Mouse (Mus musculus) hindbrain, embryonic 16.5 days (tissue): ENCODE data around the gene Ninl. TPM values are rescaled to one million over a fixed set of nuclear protein-coding genes. Genes with fewer than 3 reads are reported as not detected.

Experiments
- ATAC-seq: fragments of 200-750 bp; cut with Nextera tagmentation; 2 replicates; pipeline ENCODE4 v1.8.0; 2017; ENCODE audit warnings: moderate TSS enrichment, moderate library complexity
- H3K27ac ChIP-seq: fragments of 300-500 bp; sonication (generic); 2 replicates; pipeline ENCODE4 v1.5.1; 2014; ENCODE audit warnings: low read depth, mild to moderate bottlenecking, control low read depth, low read length, moderate library complexity
- H3K27me3 ChIP-seq: fragments of 300-500 bp; sonication (generic); replicated peaks from 2 replicates; pipeline ENCODE4 v1.6.1; 2014; ENCODE audit warnings: low read length; ENCODE audit not compliant: control insufficient read depth, insufficient read depth
- H3K36me3 ChIP-seq: fragments of 300-500 bp; sonication (generic); 2 replicates; pipeline ENCODE4 v1.6.1; 2014; ENCODE audit warnings: mild to moderate bottlenecking, low read length, moderate library complexity, mixed read lengths; ENCODE audit not compliant: control insufficient read depth, insufficient read depth
- H3K4me1 ChIP-seq: fragments of 300-500 bp; sonication (generic); 2 replicates; pipeline ENCODE4 v1.6.1; 2014; ENCODE audit warnings: low read depth, low read length; ENCODE audit not compliant: control insufficient read depth, insufficient read depth
- H3K4me2 ChIP-seq: fragments of 300-500 bp; sonication (generic); 2 replicates; pipeline ENCODE4 v1.6.1; 2014; ENCODE audit warnings: mild to moderate bottlenecking, low read length, control low read depth, moderate library complexity
- H3K4me3 ChIP-seq: fragments of 300-500 bp; sonication (generic); 2 replicates; pipeline ENCODE4 v1.5.1; 2014; ENCODE audit warnings: mild to moderate bottlenecking, low read length, control low read depth, moderate library complexity
- H3K9ac ChIP-seq: fragments of 300-500 bp; sonication (generic); 2 replicates; pipeline ENCODE4 v1.6.1; 2014; ENCODE audit warnings: low read depth, mild to moderate bottlenecking, control low read depth, low read length, moderate library complexity
- H3K9me3 ChIP-seq: fragments of 300-500 bp; sonication (generic); 2 replicates; pipeline ENCODE4 v1.6.1; 2014; ENCODE audit warnings: mild to moderate bottlenecking, low read length, moderate library complexity; ENCODE audit not compliant: control insufficient read depth
- WGBS: fragments of 180-500 bp; shearing (Covaris S2); extraction: QIAGEN DNeasy Blood & Tissue Kit; methylation state at CpG from one replicate; pipeline ENCODE4 v1.1.7; 2014; 5-methylcytosine and 5-hydroxymethylcytosine counted together
- polyA plus RNA-seq: library from polyadenylated mRNA; unstranded; fragments of >200 nt; fragmentation: Nextera tagmentation; extraction: Ambion mirVana; gene quantifications from 2 replicates; pipeline ENCODE4 v1.2.1, GENCODE M21; 2015

The Ninl gene
- polyA plus RNA-seq, result 3.6 and 4.6 TPM in 2 replicates

GRCm38 (mm10) chr2:151039232-151039695 lies at the start of gene Ninl, which contains the start of gene Nanp:
Ninl (minus strand) TSS chr2:151039382.
Nanp (minus strand) TSS chr2:151039398.
- H3K4me2 ChIP-seq, result peak within 1 kb of the TSS; percentile 90
- peak; percentile 98 for ATAC-seq
- H3K9me3 ChIP-seq, result no peaks in the 10 kb centered on the region
- H3K9ac ChIP-seq, result peak within 1 kb of the TSS; percentile 96
- H3K36me3 ChIP-seq, result no peaks in the 10 kb centered on the region
- WGBS, result 2% methylated on average over 28 of the region's 34 CpGs
- peak within 1 kb of the TSS; percentile 82 for H3K27ac ChIP-seq
- peaks cover 15% of the 10 kb centered on the region for H3K4me1 ChIP-seq
- H3K27me3 ChIP-seq, result no peaks in the 10 kb centered on the region; the same call in 1 of the 2 replicates
- H3K4me3 ChIP-seq, result peak within 1 kb of the TSS; percentile 97

GRCm38 (mm10) chr2:151056637-151057036 lies 17.5 kb upstream of the Ninl start:
- no peaks in the 10 kb centered on the region for H3K27me3 ChIP-seq
- H3K9me3 ChIP-seq, result 0 out of 2 replicates have a peak, but pooled peaks cover 2% of the 10 kb centered on the region
- ATAC-seq, result no peak
- no peak overlapping the region for H3K9ac ChIP-seq
- H3K4me3 ChIP-seq, result no peak overlapping the region
- no peak overlapping the region for H3K27ac ChIP-seq
- no peak overlapping the region for H3K4me2 ChIP-seq
- no peaks in the 10 kb centered on the region for H3K36me3 ChIP-seq
- WGBS, result 91% methylated on average over 1 of the region's 1 CpGs
- no peaks in the 10 kb centered on the region for H3K4me1 ChIP-seq

DNA sequence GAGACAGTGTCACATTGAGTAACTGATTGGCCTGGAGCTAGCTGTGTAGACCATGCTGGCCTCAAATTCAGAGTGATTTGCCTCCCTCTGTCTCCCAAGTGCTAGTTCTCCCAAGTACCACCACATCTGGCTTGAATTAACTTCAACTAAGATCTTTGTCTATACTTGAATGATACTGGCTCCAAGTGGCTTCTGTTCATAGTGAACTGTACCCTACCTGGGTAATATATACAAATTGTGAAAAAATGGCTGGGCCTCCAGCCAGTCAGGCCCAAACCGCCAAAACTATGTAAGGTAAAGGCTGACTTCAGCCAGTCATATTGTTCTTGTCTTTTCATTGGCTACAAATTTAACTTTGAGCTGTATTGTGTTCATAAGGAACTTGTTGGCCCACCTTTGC lies 1.2 kb upstream of the Ninl start:
- no peak overlapping the region for H3K4me2 ChIP-seq
- H3K9me3 ChIP-seq, result no peaks in the 10 kb centered on the region
- no peak overlapping the region for H3K4me3 ChIP-seq
- no peak overlapping the region for H3K27ac ChIP-seq
- 72% methylated on average over 1 of the region's 1 CpGs for WGBS
- H3K27me3 ChIP-seq, result no peaks in the 10 kb centered on the region; the same call in 1 of the 2 replicates
- H3K36me3 ChIP-seq, result no peaks in the 10 kb centered on the region
- peaks cover 15% of the 10 kb centered on the region for H3K4me1 ChIP-seq
- H3K9ac ChIP-seq, result no peak overlapping the region
- ATAC-seq, result no peak

- H3K4me3 ChIP-seq, result peak overlapping the region; percentile 97
- H3K27me3 ChIP-seq, result no peaks in the 10 kb centered on the region; the same call in 1 of the 2 replicates
- H3K9me3 ChIP-seq, result no peaks in the 10 kb centered on the region
- ATAC-seq, result peak; percentile 57
- peak overlapping the region; percentile 80 for H3K27ac ChIP-seq
- peaks cover 15% of the 10 kb centered on the region for H3K4me1 ChIP-seq
- no peaks in the 10 kb centered on the region for H3K36me3 ChIP-seq
- peak overlapping the region; percentile 90 for H3K4me2 ChIP-seq
- peak overlapping the region; percentile 96 for H3K9ac ChIP-seq
- WGBS, result 51% methylated on average over 8 of the region's 8 CpGs
Measured at GRCm38 (mm10) chr2:151039726-151040125, 544 bp upstream of the Ninl start.

DNA sequence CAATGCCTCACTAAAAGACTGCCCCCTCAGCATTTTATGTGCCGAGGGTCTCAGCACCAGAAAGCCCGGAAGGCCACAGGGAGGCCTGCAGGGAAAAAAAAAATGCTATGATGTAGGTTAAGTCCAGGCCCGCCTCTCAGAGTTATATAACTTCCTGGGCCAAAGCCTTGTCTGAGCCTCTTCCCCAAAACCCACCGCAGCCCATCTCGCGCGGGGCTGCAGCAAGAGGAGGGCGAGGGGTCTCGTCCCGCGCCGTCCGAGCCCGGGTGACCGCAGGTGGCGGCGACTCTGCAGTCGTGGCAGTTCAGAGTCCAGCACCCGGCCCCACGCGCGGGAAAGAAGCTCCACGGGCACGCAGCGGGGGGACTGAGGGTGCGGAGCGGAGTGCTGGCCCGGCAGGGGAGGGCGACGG lies 365 bp downstream of the Ninl start:
- Histone ChIP-seq H3K9ac (peak overlapping the region; percentile 96), H3K9me3 (no peaks in the 10 kb centered on the region), H3K27ac (peak overlapping the region; percentile 82), H3K4me3 (peak overlapping the region; percentile 97), H3K36me3 (no peaks in the 10 kb centered on the region), H3K4me2 (peak overlapping the region; percentile 90), H3K27me3 (no peaks in the 10 kb centered on the region; the same call in 1 of the 2 replicates), H3K4me1 (peaks cover 15% of the 10 kb centered on the region)
- no peak; the same call in 1 of the 2 replicates for ATAC-seq
- WGBS, result 0% methylated on average over 30 of the region's 30 CpGs

DNA sequence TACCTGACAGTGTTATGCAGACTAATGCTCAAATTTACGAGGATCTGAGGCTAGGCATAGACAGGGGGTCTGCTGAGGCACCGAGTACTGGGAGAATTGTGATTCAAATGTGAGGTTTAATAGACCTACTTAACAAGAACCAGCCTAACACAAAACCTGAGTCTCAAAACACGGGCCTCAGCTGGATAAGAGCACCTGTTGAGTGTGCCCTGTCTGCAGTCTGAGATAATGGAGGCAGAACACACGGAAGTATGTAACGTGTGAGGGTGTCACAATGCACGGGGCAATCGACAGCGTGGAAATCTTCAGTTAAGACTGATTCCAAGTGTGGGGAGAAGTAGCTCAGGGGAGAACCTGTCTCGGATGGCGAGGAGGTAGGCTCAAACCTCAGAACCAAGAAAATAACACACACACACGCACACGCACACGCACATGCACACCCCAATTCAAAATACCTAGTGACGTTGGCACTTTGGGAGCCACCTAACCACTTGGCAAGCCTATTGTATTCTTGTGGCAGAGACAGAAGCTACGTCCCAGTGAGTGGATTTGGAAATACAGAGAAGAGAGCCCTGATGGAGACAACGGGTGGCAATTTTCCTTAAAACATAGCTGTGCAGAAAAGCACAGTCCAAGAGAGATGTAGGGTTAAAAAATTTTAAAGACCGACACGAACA lies 1.2 kb downstream of the Ninl start:
- H3K27ac ChIP-seq, result no peak overlapping the region
- no peaks in the 10 kb centered on the region; the same call in 1 of the 2 replicates for H3K27me3 ChIP-seq
- H3K4me2 ChIP-seq, result peak overlapping the region; percentile 90
- 61% methylated on average over 18 of the region's 18 CpGs for WGBS
- H3K9ac ChIP-seq, result peak overlapping the region; percentile 96
- H3K36me3 ChIP-seq, result no peaks in the 10 kb centered on the region
- peak overlapping the region; percentile 97 for H3K4me3 ChIP-seq
- peaks cover 15% of the 10 kb centered on the region for H3K4me1 ChIP-seq
- no peak for ATAC-seq
- no peaks in the 10 kb centered on the region for H3K9me3 ChIP-seq

GRCm38 (mm10) chr2:151037292-151037691 lies 1.9 kb downstream of the Ninl start:
- H3K27me3 ChIP-seq, result no peaks in the 10 kb centered on the region
- H3K4me1 ChIP-seq, result peaks cover 15% of the 10 kb centered on the region
- H3K9ac ChIP-seq, result no peak overlapping the region
- H3K9me3 ChIP-seq, result no peaks in the 10 kb centered on the region
- H3K27ac ChIP-seq, result no peak overlapping the region
- 93% methylated on average over 1 of the region's 1 CpGs for WGBS
- no peak overlapping the region for H3K4me2 ChIP-seq
- no peaks in the 10 kb centered on the region for H3K36me3 ChIP-seq
- H3K4me3 ChIP-seq, result no peak overlapping the region
- no peak for ATAC-seq

DNA sequence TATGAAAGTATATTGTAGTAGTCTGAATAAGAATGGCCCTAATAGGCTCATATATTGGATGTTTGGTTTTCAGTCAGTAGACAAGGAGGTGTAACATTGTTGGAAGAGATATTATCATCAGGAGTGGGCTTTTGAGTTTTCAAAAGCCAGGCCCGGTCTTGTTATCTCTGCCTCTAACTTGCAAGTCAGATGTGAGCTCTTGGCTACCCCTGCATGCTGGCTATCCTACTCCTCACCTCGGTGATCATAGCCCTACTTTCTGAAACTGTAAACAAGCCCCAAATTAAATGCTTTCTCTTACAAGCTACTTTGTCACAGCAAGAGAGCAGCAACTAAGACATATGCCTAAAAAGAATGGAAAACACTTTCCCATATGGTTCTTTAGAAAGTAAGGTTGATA lies 2.5 kb downstream of the Ninl start:
- WGBS, result 90% methylated on average over 2 of the region's 2 CpGs
- no peak overlapping the region for H3K27ac ChIP-seq
- no peak overlapping the region for H3K4me3 ChIP-seq
- H3K36me3 ChIP-seq, result no peaks in the 10 kb centered on the region
- H3K27me3 ChIP-seq, result no peaks in the 10 kb centered on the region
- H3K9ac ChIP-seq, result no peak overlapping the region
- H3K4me2 ChIP-seq, result no peak overlapping the region
- H3K9me3 ChIP-seq, result no peaks in the 10 kb centered on the region
- peaks cover 15% of the 10 kb centered on the region for H3K4me1 ChIP-seq
- no peak for ATAC-seq

GRCm38 (mm10) chr2:151034435-151034834 lies 4.7 kb downstream of the Ninl start:
- Histone ChIP-seq H3K9me3 (no peaks in the 10 kb centered on the region), H3K36me3 (no peaks in the 10 kb centered on the region), H3K4me3 (no peak overlapping the region), H3K9ac (no peak overlapping the region), H3K27ac (no peak overlapping the region), H3K4me2 (no peak overlapping the region), H3K4me1 (peaks cover 11% of the 10 kb centered on the region), H3K27me3 (no peaks in the 10 kb centered on the region)
- ATAC-seq, result no peak
- 98% methylated on average over 3 of the region's 3 CpGs for WGBS
